Mouse (Mus musculus): ENCODE measurements around the gene Cd28.

DNA sequence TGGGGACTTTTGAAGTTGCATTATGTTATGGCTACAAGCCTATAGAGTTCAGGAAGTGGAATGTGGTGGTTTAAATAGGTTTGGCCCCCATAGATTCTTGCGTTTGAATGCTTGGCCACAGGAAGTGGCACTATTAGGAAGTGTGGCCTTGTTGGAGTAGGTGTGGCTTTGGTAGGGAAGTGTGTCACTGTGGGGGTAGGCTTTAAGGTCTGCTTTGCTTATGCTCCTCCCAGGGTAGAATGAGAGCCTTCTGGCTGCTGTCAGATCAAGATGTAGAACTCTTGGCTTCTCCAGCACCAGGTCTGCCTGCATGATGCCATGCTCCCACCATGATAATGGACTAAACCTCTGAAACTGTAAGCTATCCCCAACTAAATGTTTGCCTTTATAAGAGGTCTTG, 95.4 kb downstream of the Cd28 start:
- TF ChIP-seq POLR2A (IDR thresholded peaks at IDR 0.05; ENCODE audit: control insufficient read depth in 1 of 2, insufficient read depth in 1 of 2, low read depth in 1 of 2, low read length in 2 of 2, poor library complexity in 1 of 2) (no peak), CHD2 (IDR thresholded peaks at IDR 0.05; ENCODE audit: low read length) (no peak), CTCF (IDR thresholded peaks at IDR 0.05 in 2 of 3, conservative IDR thresholded peaks at IDR 0.05 in 1 of 3; ENCODE audit: control insufficient read depth in 1 of 3, insufficient read depth in 1 of 3, low read depth in 2 of 3, low read length in 3 of 3, poor library complexity in 1 of 3, severe bottlenecking in 1 of 3) (no peak), MYB (IDR thresholded peaks at IDR 0.05; ENCODE audit: low read depth, low read length) (no peak)
